Mouse (Mus musculus) spleen, postnatal 14 days (tissue): ENCODE measurements at regions not wholly inside any gene's neighbourhood (a gene's known extent, or its start where the extent isn't known, plus 50 kb on each side); places are given as distances from the start of the nearest gene placed in this dataset.

Experiments used
- DNase-seq, 2 experiments: peaks; one replicate each; pipeline ENCODE4 v3.0.0; 2021 to 2022; ENCODE audit warnings: low spot score in 2 of 2

GRCm38 (mm10) chr4:12538694-12539121 is 366.9 kb upstream of the Fam92a start:
- DNase-seq: no peak

- no peak for DNase-seq
Measured at GRCm38 (mm10) chr4:12538043-12538442, 366.2 kb upstream of the Fam92a start.

GRCm38 (mm10) chr4:12534151-12534550 is 362.3 kb upstream of the Fam92a start:
- DNase-seq: no peak

- DNase-seq: no peak
Measured at GRCm38 (mm10) chr4:12532961-12533360, 361.1 kb upstream of the Fam92a start.

GRCm38 (mm10) chr4:12522358-12522757 is 350.5 kb upstream of the Fam92a start:
- DNase-seq: no peak

GRCm38 (mm10) chr4:12521246-12521645 is 349.4 kb upstream of the Fam92a start:
- DNase-seq: no peak

GRCm38 (mm10) chr4:12516497-12516896 is 344.7 kb upstream of the Fam92a start:
- DNase-seq: no peak

GRCm38 (mm10) chr4:12511656-12512385 is 340.0 kb upstream of the Fam92a start:
- DNase-seq: no peak

GRCm38 (mm10) chr4:12506851-12507551 is 335.2 kb upstream of the Fam92a start:
- no peak for DNase-seq

GRCm38 (mm10) chr4:12501086-12501485 is 329.3 kb upstream of the Fam92a start:
- no peak for DNase-seq

GRCm38 (mm10) chr4:12498426-12498825 is 326.6 kb upstream of the Fam92a start:
- no peak for DNase-seq

GRCm38 (mm10) chr4:12492468-12492867 is 320.7 kb upstream of the Fam92a start:
- no peak for DNase-seq

GRCm38 (mm10) chr4:12491306-12491705 is 319.5 kb upstream of the Fam92a start:
- DNase-seq: no peak

- no peak for DNase-seq
Measured at GRCm38 (mm10) chr4:12490066-12490465, 318.3 kb upstream of the Fam92a start.

- no peak for DNase-seq
Measured at GRCm38 (mm10) chr4:12489358-12489757, 317.5 kb upstream of the Fam92a start.

GRCm38 (mm10) chr4:12481481-12481880 is 309.7 kb upstream of the Fam92a start:
- DNase-seq: no peak

- no peak for DNase-seq
Measured at GRCm38 (mm10) chr4:12476717-12477116, 304.9 kb upstream of the Fam92a start.

- DNase-seq: no peak
Measured at GRCm38 (mm10) chr4:12474981-12475568, 303.3 kb upstream of the Fam92a start.

- DNase-seq: no peak
Measured at GRCm38 (mm10) chr4:12474421-12474820, 302.6 kb upstream of the Fam92a start.

- no peak for DNase-seq
Measured at GRCm38 (mm10) chr4:12461701-12462100, 289.9 kb upstream of the Fam92a start.

- DNase-seq: no peak
Measured at GRCm38 (mm10) chr4:12461251-12461650, 289.4 kb upstream of the Fam92a start.

- DNase-seq: no peak
Measured at GRCm38 (mm10) chr4:12457978-12458597, 286.3 kb upstream of the Fam92a start.
